Mouse (Mus musculus): ENCODE results near the gene Tmem129.

GRCm38 (mm10) chr5:33698669-33699068 lies 40.5 kb upstream of the Tmem129 start:
- no peak for TF ChIP-seq CTCF (IDR thresholded peaks at IDR 0.05; ENCODE audit: low read depth, low read length)
- TF ChIP-seq POLR2A (IDR thresholded peaks at IDR 0.05; ENCODE audit: borderline replicate concordance, low read depth, low read length) = no peak
